Comparison of ENCODE assay signal across 21 mouse cellular contexts in genomic region chr4:40250984-40251383, GRCm38 (mm10).
"Had no signal": no experiment of that assay in that cellular context is flagged by ENCODE, and none has a peak within 500 bp of the region (broad histone marks: within the 10 kb centered on the region; RNA-seq: fewer than 3 reads in every experiment).

No protein-coding gene starts in this region.

- H3K27ac ChIP-seq: kidney, postnatal 0 days; layer of hippocampus, adult 2 months; limb, embryonic 12.5 days; limb, embryonic 15.5 days; liver, embryonic 14.5 days; midbrain, embryonic 13.5 days had no signal

- H3K4me3 ChIP-seq: layer of hippocampus, adult 2 months; limb, embryonic 12.5 days; limb, embryonic 15.5 days; midbrain, embryonic 13.5 days had no signal

- H3K9ac ChIP-seq: limb, embryonic 12.5 days; limb, embryonic 15.5 days; liver, embryonic 14.5 days; liver, postnatal 0 days; lung, embryonic 14.5 days; midbrain, embryonic 13.5 days had no signal

- H3K4me2 ChIP-seq: limb, embryonic 12.5 days; limb, embryonic 15.5 days; liver, embryonic 11.5 days; lung, embryonic 14.5 days; midbrain, embryonic 13.5 days had no signal

- H3K4me1 ChIP-seq: midbrain, embryonic 13.5 days had no signal

- H3K9me3 ChIP-seq: limb, embryonic 12.5 days; limb, embryonic 15.5 days; midbrain, embryonic 13.5 days had no signal

- DNase-seq: kidney, adult 2 months; kidney, postnatal 25 days; layer of hippocampus, adult 9-11 months; left cerebral cortex, postnatal 4 days; liver, postnatal 0 days; lung, embryonic 14.5 days; right cerebral cortex, adult 18-20 months; right cerebral cortex, postnatal 25 days; spleen, adult 18-20 months; thymus, adult 18-20 months; thymus, postnatal 36 days had no signal

- H3K27me3 ChIP-seq: limb, embryonic 12.5 days; limb, embryonic 15.5 days; midbrain, embryonic 13.5 days had no signal

- ATAC-seq: intestine, embryonic 16.5 days; liver, postnatal 0 days; lung, postnatal 0 days; midbrain, embryonic 13.5 days; midbrain, embryonic 16.5 days had no signal

- H3K36me3 ChIP-seq: limb, embryonic 12.5 days; limb, embryonic 15.5 days; midbrain, embryonic 13.5 days had no signal
